Mouse (Mus musculus): ENCODE results near the gene Cyp39a1.

Gene Cyp39a1

DNA sequence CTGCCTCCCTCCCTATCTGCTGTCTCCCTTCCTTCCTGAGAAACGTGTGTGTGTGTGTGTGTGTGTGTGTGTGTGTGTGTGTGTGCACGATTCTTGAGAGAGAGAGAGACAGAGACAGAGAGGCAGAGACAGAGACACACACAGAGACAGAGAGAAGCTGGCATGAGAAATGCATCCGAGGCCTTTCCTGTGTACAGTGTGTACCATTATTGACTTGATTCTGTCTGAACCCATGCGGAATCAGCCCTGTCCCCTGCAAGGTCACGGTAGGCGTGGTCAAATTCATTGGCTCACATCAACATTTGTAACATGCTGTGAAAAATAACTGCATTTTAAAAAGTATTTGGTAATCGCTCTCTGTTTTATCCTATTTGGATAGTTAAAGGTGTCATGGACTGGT lies 16.9 kb downstream of the Cyp39a1 start:
- DNase-seq (ENCODE audit: low spot score in 2 of 2): no peak

DNA sequence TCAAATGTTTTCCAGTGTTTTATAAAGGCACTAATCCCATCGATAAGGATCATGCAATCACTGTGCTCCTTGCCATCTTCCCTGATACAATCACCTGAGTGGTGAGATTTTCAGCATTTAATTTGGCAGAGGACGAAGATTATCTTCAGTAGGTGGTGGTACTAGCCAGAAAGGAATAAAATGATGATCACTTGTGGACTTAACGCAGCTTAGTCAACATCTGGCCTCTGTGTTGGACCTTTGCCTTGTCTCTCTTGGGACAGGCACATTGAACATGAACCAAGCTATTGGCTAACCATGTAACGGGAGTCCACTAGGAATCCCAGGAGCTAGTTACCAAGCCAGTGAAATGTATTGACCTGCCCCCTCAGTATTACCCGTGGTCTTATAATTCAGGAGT lies 17.4 kb downstream of the Cyp39a1 start:
- DNase-seq (ENCODE audit: low spot score in 2 of 2): no peak

DNA sequence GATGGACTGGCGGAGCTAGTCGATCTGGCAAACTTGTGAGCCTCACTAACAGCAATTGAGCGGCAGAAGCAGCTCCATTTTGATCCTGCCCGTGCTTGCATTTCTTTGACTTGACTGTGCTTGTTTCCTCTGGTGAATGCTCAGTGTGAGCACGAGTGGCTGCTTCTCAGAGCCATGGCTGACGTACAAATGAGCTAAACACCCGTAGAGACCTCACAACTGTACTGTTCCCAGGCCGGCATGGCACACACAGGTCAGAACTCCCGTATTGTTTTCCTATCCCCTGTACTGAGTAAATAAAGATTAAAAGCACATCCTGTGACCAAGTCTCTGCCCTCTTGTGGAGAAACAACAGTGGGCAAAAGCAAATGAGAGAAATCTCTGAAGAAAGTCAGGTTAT lies 22.4 kb downstream of the Cyp39a1 start:
- DNase-seq (ENCODE audit: low spot score in 2 of 2): no peak

DNA sequence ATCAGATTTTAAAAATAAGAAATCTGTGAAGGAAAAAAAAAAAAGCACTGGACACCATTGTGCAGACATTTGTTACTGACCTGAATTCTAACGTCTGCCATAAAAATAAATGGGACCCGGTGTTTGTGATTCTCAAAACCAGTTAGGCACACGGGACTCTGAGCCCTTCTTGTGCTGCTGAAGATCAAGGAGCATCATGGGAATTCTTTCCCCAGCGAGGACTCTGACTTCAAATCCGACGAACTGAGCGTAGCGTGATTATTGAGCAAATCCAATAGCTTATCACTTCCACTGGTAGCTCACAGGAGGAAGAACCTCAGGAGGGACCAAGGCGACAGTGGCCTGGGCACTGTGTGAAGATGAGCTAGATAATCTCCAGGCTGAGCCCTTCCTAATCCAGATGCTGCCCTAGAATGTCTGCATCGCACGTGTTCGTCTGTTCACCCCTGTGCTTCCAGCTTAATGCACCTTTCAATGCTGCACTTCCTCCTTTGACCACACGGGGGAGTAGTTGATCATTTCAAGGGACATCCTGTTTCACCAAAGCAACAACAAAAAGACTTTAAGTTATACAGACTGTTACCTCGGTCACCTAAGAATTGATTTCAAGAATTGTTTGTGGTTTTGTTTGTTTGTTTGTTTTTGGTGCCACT lies 31.9 kb downstream of the Cyp39a1 start:
- DNase-seq (ENCODE audit: low spot score in 2 of 2): peak; percentile 31 to 63

DNA sequence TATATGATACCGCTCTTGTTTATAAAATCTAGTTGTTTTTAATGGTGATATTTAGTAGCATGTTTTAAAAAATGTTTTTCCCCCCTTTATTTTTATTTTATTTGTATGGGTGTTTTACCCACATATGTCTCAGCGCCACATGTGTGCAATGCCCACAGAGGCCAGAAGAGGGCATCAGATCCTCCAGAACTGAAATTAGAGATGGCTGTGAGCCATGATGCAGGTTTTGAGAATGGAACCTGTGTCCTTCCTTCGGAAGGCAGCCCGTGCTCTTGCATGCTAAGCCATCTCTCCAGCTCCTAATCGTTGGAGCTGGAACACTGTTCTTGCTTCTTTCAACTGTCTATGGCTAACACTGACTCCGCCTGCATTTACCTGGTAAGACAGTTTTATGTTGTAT lies 33.8 kb downstream of the Cyp39a1 start:
- DNase-seq (ENCODE audit: low spot score in 2 of 2): peak; percentile 13 to 39

DNA sequence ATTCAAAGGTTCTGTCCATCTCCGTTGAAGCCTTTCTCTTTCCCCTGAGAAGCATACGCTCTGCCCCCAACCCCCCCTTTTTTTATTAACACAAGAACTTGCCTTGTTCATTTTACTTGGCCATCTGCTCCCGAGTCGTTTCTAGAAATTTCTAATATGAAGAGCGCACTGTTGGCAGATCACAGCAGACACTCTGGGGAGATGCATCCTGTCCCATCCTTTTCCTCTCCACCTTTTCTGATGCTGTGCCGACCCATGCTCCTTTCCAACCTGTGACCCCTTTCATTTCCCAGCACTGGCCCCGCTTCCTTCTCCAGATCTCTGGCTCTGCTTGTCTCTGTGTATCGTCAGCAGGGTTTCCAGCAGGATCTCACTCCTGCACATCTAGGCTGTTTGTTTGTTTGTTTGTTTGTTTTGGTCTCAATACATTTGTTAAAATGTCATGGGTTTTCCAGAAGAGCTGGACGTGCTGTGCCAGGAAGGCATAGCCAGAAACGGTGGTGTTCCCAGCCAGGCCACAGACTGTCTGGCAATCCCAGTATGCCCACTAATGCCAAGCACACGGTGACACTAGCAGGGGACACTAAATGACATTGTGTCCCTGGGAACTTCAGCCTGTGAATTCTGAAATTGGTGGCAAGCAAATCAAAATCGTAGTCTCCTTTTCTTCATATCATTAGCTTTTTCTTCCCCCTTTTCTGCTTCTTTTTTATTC lies 37.1 kb downstream of the Cyp39a1 start:
- no peak for DNase-seq (ENCODE audit: low spot score in 2 of 2)

DNA sequence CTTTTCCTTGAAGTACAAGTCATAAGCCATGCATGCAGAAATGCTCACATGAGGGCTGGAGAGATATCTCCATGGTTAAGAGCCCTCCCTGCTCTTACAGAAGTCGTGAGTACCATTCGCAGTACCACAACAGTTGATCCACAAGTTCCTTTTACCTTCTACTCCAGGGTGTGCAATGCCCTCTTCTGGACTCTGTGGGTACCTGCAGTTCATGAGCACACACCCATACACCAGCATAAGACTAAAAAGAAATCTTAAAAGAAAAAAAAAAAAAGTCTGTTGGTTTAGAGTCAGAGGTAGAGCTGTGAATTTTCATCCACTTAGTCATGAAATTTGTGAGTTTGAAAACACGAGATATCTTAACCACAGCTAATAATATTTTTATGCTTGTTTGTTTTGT lies 39.5 kb downstream of the Cyp39a1 start:
- DNase-seq (ENCODE audit: low spot score in 2 of 2): no peak

DNA sequence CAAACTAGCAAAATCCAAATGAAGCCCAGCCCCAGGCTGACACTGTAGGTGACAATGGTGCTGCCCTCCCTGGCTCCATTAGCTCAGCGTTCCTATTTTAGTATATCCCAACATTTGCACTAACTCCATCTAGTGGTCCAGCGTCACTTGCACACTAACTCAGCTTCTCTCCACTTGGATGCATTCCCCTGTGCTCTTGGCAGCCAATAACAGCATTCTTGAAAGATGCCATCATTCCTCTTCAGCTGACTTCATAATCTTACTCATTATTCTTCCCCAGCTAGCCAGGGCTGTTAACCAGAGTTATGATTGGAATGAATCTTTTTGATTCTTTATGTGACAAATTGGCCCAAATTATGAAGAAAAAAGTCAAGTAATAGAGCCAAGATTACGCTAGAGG lies 40.0 kb downstream of the Cyp39a1 start:
- DNase-seq (ENCODE audit: low spot score in 2 of 2): no peak

DNA sequence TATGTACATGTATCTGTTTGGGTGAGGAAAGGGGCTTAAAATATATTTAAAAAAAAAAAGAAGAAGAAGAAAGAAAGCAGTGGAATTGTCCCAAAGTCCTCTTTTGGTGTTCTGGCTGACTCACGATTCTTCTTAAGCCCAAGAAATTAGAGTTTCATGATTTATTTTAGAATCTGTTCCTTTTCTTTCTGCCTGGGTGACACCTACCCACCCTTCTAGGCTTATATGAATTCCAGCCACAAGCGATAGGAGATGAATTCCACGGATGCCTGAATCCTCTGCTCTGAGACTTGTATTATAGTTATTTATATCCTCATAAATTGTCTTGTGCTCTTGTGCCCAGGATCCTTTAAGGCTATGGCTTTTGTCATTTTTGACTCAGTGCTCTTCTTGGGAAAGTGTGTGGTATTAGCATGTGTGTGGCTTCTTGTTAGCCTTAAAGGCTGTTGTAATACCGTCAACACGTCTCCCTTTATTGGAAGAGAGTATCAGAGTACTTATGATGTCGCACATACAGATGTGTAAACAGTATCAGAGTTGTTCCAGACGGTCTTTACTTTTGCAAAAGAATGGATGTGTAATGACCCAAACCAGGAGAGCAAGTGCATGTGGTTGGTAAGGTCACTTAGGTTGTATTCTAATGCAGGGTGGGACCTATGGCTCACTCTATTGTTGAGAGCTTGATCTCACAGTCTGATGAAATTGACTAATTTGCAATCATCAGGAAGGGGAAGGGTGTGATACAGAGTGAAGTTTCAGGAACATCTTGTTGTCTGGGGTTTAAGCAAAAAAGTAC lies 44.5 kb downstream of the Cyp39a1 start:
- DNase-seq (ENCODE audit: low spot score in 2 of 2): no peak

DNA sequence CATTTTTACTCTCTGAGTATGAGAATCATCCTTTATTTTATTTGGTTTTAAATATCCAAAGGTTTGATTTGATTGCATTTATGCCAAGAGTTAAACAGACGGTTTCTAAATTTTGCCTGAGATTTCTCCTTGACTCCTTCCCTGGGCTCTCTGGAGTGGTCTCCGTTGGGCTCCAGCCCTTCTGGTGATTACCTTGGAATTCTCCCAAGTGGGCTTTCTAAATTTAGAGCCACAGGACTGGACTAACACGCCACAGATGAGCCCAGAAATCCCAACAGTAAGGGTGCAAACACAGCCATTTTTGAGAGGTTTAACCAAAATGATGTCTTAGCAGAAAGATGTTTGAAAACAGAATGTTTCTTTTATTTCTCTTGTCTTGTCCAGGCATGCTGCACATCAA lies 47.0 kb downstream of the Cyp39a1 start:
- no peak for DNase-seq (ENCODE audit: low spot score in 2 of 2)

DNA sequence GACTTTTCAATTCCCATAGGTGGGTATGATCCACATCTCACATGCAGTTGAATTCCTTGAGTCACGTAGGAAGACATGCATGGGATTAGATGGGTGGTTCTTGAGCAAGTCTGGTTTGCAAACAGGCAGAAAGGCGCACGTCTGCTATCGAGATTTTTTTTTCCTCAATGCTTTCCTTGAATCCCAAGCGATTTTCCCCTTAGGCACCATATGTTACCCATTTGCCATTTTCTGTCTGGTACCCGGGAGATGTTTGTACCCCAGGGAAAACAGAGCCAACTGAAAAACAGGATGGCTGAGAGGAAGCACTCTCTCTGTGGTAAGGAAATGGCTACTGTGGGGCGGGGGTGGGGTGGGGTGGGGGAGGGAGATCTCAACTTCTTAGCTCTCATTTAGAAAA lies 49.4 kb downstream of the Cyp39a1 start:
- DNase-seq (ENCODE audit: low spot score in 2 of 2): no peak

DNA sequence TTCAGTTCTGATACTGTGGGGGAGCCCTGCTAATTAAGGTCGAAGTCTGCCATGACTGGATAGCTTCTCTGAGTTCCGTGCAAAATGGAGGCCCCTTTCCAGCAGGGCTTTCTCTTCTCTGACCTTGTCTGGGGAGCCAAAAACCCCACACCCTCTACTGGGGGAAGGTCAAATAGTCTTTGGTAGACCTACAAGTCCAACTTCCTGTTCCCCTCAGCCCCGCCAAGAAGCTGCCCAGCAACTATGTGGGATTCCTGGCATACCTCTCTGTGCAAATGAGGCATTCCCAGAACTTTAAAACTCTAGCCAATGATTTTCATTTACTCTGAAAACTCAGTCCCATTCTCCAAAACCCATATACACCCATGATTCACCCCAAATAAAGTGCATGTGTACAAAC lies 52.2 kb downstream of the Cyp39a1 start:
- no peak for DNase-seq (ENCODE audit: low spot score in 2 of 2)

DNA sequence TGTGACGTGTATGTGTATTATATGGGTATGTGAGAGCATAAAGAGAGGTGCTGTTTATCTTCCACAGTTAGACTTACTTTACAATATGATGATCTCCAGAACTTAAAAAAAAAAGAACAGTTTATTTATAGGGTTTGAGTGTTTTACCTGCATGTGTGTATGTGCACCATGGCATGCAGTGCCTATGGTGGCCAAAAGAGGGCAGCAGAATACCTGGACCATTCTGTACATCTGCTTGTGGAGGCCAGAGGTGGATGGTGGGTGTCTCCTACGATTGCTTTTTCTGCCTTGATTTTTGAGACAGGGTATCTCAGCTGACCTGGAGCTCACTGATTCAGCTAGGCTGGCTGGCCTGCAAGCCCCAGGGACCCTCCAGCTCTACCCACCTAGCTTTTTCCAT lies 57.3 kb downstream of the Cyp39a1 start:
- DNase-seq (ENCODE audit: low spot score in 2 of 2): no peak

DNA sequence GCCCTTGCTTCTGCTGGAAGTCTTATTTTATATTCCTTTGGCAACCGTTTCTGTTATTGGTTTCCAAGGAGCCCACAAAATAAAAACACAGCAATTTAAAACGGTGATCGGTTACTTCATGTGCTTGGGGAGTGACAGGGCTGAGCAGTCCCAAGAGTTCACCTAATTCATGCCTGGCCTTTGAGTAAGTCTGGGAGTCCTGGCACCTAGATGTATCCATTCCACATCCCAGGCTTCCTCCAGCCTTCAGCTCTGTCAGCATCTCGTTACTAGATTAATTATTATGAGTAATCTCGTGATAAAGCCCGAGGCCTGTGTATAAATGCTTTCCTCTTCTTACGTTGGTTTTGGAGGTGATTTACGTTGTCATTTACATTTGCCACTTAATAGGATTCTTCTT lies 64.1 kb downstream of the Cyp39a1 start:
- no peak for DNase-seq (ENCODE audit: low spot score in 2 of 2)

DNA sequence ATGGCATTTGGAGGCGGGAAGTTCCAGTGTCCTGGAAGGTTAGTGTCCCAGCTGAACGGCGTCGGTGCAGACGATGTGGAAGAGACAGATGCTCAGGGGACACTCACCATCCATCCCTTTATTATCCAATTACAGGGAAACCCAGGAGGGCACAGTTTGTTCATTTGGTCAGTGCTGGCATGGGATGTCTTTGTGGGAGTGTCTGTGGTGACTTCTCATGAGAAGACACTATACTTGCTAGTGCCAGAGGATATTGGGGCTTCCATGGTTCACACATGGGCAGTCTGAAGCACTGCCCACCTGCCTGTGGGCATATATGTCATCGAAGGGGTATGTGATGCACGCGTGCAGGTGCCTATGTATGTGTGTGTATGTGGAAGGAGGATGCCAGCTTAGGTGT lies 64.8 kb downstream of the Cyp39a1 start:
- DNase-seq (ENCODE audit: low spot score in 2 of 2): no peak

DNA sequence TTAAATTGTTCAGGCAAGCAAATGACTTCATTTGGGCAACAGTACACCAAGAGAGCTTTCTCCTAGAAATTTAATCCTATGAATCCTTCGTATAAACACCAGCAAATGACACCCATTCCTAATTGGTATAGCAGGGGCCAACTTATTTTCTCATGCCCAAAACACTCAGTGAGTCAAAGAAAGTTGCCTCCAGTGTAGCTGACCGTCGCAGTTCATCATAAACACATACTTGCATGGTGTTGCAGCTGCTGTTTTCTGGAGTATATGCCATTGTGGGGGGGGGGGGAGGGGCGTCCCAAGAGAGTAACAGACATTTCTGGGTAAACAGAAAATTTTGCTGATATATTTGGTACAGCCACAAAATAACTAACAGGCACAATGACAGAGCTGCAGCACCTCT lies 67.0 kb downstream of the Cyp39a1 start:
- no peak for DNase-seq (ENCODE audit: low spot score in 2 of 2)

DNA sequence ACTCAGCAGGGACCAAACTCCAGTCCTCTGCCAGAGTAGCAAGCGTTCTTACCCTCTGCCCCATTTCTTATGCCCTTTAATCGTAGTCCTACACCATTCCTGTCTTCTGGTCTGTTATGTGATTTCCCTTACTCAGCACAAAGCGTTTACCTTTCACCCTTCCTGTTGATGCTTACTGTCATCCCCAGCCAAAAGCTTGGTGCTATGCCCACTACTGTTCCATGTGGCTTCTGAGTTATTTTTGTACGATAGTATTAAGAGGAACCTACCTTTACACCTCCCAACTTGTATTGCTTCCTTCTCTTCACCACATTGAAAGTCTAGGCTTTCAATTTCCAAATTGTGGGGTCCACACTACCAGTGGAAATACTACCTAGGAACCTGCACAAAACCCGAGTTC lies 76.7 kb downstream of the Cyp39a1 start:
- DNase-seq (ENCODE audit: low spot score in 2 of 2): no peak

DNA sequence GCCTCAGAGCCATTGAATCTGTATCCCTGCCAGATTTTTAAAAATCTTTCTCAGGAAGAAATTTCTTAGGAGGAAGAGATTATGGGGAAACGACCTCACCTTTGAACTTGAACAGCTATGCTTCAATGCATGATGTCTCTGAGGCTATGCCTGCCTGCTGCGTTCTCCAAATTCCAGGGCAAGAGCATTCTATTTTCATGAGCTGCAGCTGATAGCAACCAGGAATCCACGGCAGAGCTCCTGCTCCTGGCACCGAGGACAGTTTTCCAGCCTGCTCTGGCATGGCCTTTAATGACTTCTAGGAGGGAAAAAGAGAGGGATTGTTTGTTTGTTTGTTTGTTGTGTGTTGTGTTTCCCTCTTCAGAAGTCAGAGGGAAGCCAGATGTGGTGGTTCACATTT lies 77.2 kb downstream of the Cyp39a1 start:
- DNase-seq (ENCODE audit: low spot score in 2 of 2): no peak

DNA sequence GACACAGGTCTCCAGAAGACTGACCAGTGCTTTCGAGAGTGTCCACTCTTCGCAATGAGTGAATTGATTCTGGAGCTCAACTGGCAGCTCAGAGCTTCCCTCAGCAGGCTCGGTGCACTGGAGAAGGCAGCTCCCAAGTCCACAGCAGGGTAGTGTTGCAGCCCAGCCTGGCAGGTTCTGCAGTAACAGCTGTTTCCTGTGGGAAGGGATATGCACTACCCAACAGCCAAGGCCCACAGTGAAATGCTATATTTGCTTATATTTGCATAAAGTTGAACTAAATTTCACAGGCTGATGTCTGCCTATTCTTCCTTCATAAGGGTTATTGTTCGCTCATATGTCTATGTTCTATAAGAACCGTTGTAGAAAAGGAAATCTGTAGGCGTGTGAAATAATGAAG lies 83.9 kb downstream of the Cyp39a1 start:
- DNase-seq (ENCODE audit: low spot score in 2 of 2): no peak

DNA sequence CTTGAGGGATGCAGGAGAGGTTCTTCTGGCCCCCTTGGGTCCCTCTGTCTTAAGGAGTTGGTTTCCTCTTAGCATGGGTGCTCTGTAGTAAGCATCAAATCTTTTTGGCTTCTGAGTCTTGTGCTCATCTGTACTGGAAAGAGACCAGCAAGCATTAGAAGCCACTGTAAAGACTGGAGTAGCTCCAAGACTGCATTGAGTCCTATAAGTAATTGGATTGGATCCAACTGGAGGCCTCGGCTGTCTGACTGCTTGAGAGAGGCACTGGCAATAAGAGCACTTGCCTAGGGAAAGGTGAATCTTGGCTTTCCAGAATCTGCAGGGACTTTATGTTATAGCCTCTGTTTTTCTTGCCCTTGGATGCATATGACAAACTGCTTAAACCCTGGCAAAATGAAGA lies 85.6 kb downstream of the Cyp39a1 start:
- DNase-seq (ENCODE audit: low spot score in 2 of 2): no peak

DNA sequence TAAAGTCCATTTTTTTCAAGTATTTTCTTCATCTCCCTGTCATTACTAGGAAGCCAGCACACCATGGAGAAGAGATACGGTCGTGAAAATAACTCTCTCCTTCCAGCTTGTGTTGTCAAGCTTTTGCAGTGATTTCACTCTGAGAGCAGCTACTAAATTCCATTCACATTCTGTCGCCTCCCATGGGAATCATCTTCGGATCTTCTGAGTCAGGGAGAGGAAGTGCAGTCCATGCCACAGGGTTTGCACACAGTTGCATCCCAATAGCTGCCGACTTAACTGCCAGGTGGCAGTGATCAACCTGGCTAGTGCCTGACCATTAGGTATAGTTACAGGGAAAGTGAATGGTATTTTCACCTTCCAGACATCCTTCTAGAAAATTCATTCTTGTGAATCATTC lies 87.5 kb downstream of the Cyp39a1 start:
- no peak for DNase-seq (ENCODE audit: low spot score in 2 of 2)

DNA sequence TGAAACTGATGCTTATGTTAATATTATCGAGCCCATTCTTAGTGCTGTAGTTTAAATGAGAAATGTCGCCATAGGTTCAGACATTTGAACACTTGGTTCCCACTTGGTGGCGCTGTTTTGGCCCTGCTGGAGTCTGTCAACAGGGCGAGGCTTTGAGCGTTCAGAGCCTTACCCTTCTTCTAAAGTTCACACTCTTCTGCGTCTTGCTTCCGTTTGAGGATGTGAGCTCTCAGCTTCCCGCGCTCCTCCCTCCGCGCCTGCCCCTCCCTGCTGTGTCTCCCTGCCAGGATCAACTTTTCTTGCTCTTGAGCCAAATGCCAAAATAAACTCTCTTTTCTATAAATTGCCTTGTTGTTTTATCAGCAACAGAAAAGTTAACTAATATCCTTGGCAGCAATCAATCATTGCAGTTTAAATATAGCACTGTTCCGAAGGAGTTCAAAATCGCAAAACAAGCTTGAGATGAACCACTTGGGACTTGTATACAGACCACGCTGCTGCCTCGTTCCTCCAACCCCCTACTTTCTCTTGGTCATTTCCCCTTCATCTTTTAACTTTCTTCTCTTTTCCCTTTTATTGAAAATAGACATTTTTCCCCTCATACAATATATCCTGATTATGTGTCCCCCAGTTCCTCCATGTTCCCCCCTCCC lies 91.5 kb downstream of the Cyp39a1 start:
- DNase-seq (ENCODE audit: low spot score in 2 of 2): no peak

DNA sequence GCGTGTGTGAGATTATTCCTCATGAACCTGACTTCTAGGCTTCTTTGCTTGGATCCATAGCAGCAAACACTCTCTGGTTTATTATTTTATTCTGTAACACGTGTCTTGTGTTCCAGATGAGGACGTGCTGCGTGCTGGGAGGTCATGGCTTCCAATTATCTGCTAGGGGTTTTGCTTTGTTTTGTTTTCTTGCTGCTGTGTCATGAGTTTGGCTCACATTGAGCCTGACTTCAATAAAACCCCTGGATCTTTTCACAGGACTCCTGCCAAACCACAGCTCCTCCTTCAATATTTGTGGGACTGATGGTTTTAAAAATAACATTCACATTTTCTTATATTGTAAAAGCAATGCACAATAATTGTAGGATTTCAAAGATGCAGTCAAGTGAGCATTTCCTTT lies 117.3 kb downstream of the Cyp39a1 start:
- no peak for DNase-seq (ENCODE audit: low spot score in 2 of 2)

Data from natural killer cell, adult 2 months (primary cell).